Mouse (Mus musculus) lung, postnatal 0 days (tissue): ENCODE measurements around the gene Heyl. TPM values are rescaled to one million over a fixed set of nuclear protein-coding genes. Genes with fewer than 3 reads are reported as not detected.
A peak's percentile ranks its signal among the peaks of the same experiment; 100 is the strongest.

Experiments used
- ATAC-seq: fragments of 200-750 bp; cut with Nextera tagmentation; 2 replicates; pipeline ENCODE4 v1.8.0; 2017; ENCODE audit warnings: moderate library complexity
- DNase-seq: peaks from one replicate; pipeline ENCODE4 v3.0.0-alpha.2; 2016; ENCODE audit warnings: low spot score
- H3K27ac ChIP-seq: fragments of 300-500 bp; sonication (generic); 2 replicates; pipeline ENCODE4 v1.5.1; 2014; ENCODE audit warnings: antibody characterized with exemption, mild to moderate bottlenecking, low read length, mixed read lengths
- H3K27me3 ChIP-seq: fragments of 300-500 bp; sonication (generic); replicated peaks from 2 replicates; pipeline ENCODE4 v1.6.1; 2014; ENCODE audit warnings: low read length, mixed read lengths; ENCODE audit not compliant: insufficient read depth
- H3K36me3 ChIP-seq: fragments of 300-500 bp; sonication (generic); 2 replicates; pipeline ENCODE4 v1.6.1; 2014; ENCODE audit warnings: low read length, mixed read lengths; ENCODE audit not compliant: insufficient read depth
- H3K4me1 ChIP-seq: fragments of 300-500 bp; sonication (generic); 2 replicates; pipeline ENCODE4 v1.6.1; 2014; ENCODE audit warnings: antibody characterized with exemption, low read depth, low read length, mixed read lengths; ENCODE audit not compliant: insufficient read depth
- H3K4me2 ChIP-seq: fragments of 300-500 bp; sonication (generic); replicated peaks from 2 replicates; pipeline ENCODE4 v1.6.1; 2014; ENCODE audit warnings: low read depth, mild to moderate bottlenecking, low read length, moderate library complexity, mixed read lengths
- H3K4me3 ChIP-seq: fragments of 300-500 bp; sonication (generic); 2 replicates; pipeline ENCODE4 v1.5.1; 2014; ENCODE audit warnings: low read depth, low read length
- H3K9ac ChIP-seq: fragments of 300-500 bp; sonication (generic); replicated peaks from 2 replicates; pipeline ENCODE4 v1.6.1; 2014; ENCODE audit warnings: low read depth, mild to moderate bottlenecking
- H3K9me3 ChIP-seq: fragments of 300-500 bp; sonication (generic); 2 replicates; pipeline ENCODE4 v1.6.1; 2016; ENCODE audit warnings: low read length, mixed read lengths
- CTCF ChIP-seq: IDR thresholded peaks from 2 replicates; pipeline ENCODE4 v1.5.1; 2016; ENCODE audit warnings: antibody characterized with exemption, mild to moderate bottlenecking
- EP300 ChIP-seq: IDR thresholded peaks from 2 replicates; pipeline ENCODE4 v1.6.1; 2016; ENCODE audit warnings: antibody characterized with exemption, mild to moderate bottlenecking, control low read depth
- WGBS: fragments of 180-500 bp; shearing (Covaris S2); extraction: QIAGEN DNeasy Blood & Tissue Kit; methylation state at CpG from one replicate; pipeline ENCODE4 v1.1.7; 2014; 5-methylcytosine and 5-hydroxymethylcytosine counted together
- polyA plus RNA-seq: library from polyadenylated mRNA; unstranded; fragments of >200 nt; fragmentation: Nextera tagmentation; extraction: Ambion mirVana; gene quantifications from 2 replicates; pipeline ENCODE4 v1.2.1, GENCODE M21; 2015

Gene Heyl
- polyA plus RNA-seq, 1 experiment from 2014 or later = 23.6 TPM

GRCm38 (mm10) chr4:123201186-123202093 is 31.9 kb upstream of the Heyl start, which contains the start of gene Nt5c1a:
TSS of gene Nt5c1a (plus strand) at chr4:123201504.
- Histone ChIP-seq H3K36me3 (no peaks in the 10 kb centered on the region), H3K4me1 (0 out of 2 replicates have a peak, but pooled peaks cover 5% of the 10 kb centered on the region), H3K27ac (no peak within 1 kb of the TSS), H3K27me3 (peaks cover 18% of the 10 kb centered on the region), H3K9me3 (no peaks in the 10 kb centered on the region), H3K4me2 (peak within 1 kb of the TSS; percentile 62), H3K9ac (0 out of 2 replicates have a peak within 1 kb of the TSS, but pooled peaks have one; percentile 16), H3K4me3 (peak within 1 kb of the TSS; percentile 16; the same call in 1 of the 2 replicates)
- no peak for TF ChIP-seq EP300
- TF ChIP-seq CTCF = no peak
- WGBS = 2% methylated on average over 58 of the region's 58 CpGs
- ATAC-seq (peak; percentile 26; the same call in 1 of the 2 replicates), DNase-seq (no peak)

GRCm38 (mm10) chr4:123202094-123202420 is 31.3 kb upstream of the Heyl start:
- WGBS = 14% methylated on average over 8 of the region's 8 CpGs
- Histone ChIP-seq H3K9me3 (no peaks in the 10 kb centered on the region), H3K4me3 (no peak overlapping the region), H3K4me2 (peak overlapping the region; percentile 62; the same call in 1 of the 2 replicates), H3K36me3 (no peaks in the 10 kb centered on the region), H3K27ac (no peak overlapping the region), H3K27me3 (peaks cover 18% of the 10 kb centered on the region), H3K4me1 (0 out of 2 replicates have a peak, but pooled peaks cover 5% of the 10 kb centered on the region), H3K9ac (no peak overlapping the region)
- TF ChIP-seq EP300 = no peak
- TF ChIP-seq CTCF = no peak
- ATAC-seq (no peak), DNase-seq (no peak)

- H3K27me3 ChIP-seq = no peaks in the 10 kb centered on the region
- no peaks in the 10 kb centered on the region for H3K4me1 ChIP-seq
- H3K36me3 ChIP-seq = no peaks in the 10 kb centered on the region
- ATAC-seq (no peak), DNase-seq (no peak)
- H3K9ac ChIP-seq = no peak overlapping the region
- WGBS = 61% methylated on average over 5 of the region's 5 CpGs
- TF ChIP-seq EP300 (no peak), CTCF (no peak)
- no peaks in the 10 kb centered on the region for H3K9me3 ChIP-seq
- no peak overlapping the region for H3K27ac ChIP-seq
- no peak overlapping the region for H3K4me2 ChIP-seq
- no peak overlapping the region for H3K4me3 ChIP-seq
Observed at GRCm38 (mm10) chr4:123207337-123207736, 26.0 kb upstream of the Heyl start.

GRCm38 (mm10) chr4:123210996-123211395 is 22.4 kb upstream of the Heyl start:
- no peak overlapping the region for H3K9ac ChIP-seq
- no peak overlapping the region for H3K4me2 ChIP-seq
- TF ChIP-seq EP300 (no peak), CTCF (no peak)
- H3K27me3 ChIP-seq = no peaks in the 10 kb centered on the region
- no peaks in the 10 kb centered on the region for H3K4me1 ChIP-seq
- 57% methylated on average over 8 of the region's 8 CpGs for WGBS
- ATAC-seq = no peak
- no peak overlapping the region for H3K27ac ChIP-seq
- no peak overlapping the region for H3K4me3 ChIP-seq
- no peak for DNase-seq
- no peaks in the 10 kb centered on the region for H3K9me3 ChIP-seq
- no peaks in the 10 kb centered on the region for H3K36me3 ChIP-seq

GRCm38 (mm10) chr4:123211453-123211852 is 21.9 kb upstream of the Heyl start:
- H3K27ac ChIP-seq = no peak overlapping the region
- no peaks in the 10 kb centered on the region for H3K27me3 ChIP-seq
- no peaks in the 10 kb centered on the region for H3K9me3 ChIP-seq
- no peak overlapping the region for H3K4me2 ChIP-seq
- H3K9ac ChIP-seq = no peak overlapping the region
- no peaks in the 10 kb centered on the region for H3K4me1 ChIP-seq
- WGBS = 31% methylated on average over 5 of the region's 5 CpGs
- H3K4me3 ChIP-seq = no peak overlapping the region
- DNase-seq = no peak
- no peaks in the 10 kb centered on the region for H3K36me3 ChIP-seq
- ATAC-seq = no peak
- TF ChIP-seq EP300 (no peak), CTCF (no peak)

GRCm38 (mm10) chr4:123212330-123212729 is 21.0 kb upstream of the Heyl start:
- H3K36me3 ChIP-seq = no peaks in the 10 kb centered on the region
- ATAC-seq (no peak), DNase-seq (no peak)
- H3K27ac ChIP-seq = no peak overlapping the region
- no peaks in the 10 kb centered on the region for H3K9me3 ChIP-seq
- TF ChIP-seq CTCF = no peak
- H3K4me1 ChIP-seq = no peaks in the 10 kb centered on the region
- no peak overlapping the region for H3K4me2 ChIP-seq
- no peak overlapping the region for H3K9ac ChIP-seq
- no peak overlapping the region for H3K4me3 ChIP-seq
- no peaks in the 10 kb centered on the region for H3K27me3 ChIP-seq
- 25% methylated on average over 2 of the region's 2 CpGs for WGBS
